Mouse (Mus musculus) ovary, postnatal 14 days (tissue): ENCODE data around the gene Atp5s.

Experiments
- DNase-seq: peaks from one replicate; pipeline ENCODE4 v3.0.0; 2022; ENCODE audit warnings: low spot score

The Atp5s gene

GRCm38 (mm10) chr12:69724711-69725460 is at the start of gene Atp5s, which contains the start of gene L2hgdh:
Gene Atp5s (plus strand): TSS chr12:69724950.
Gene L2hgdh (minus strand): TSS chr12:69724873.
- peak; percentile 92 for DNase-seq

- no peak for DNase-seq
Measured at GRCm38 (mm10) chr12:69676157-69676556, 48.6 kb upstream of the Atp5s start.

GRCm38 (mm10) chr12:69680635-69681565 is 43.9 kb upstream of the Atp5s start:
- peak; percentile 13 for DNase-seq

- DNase-seq: peak; percentile 44
Measured at GRCm38 (mm10) chr12:69681566-69682061, 43.1 kb upstream of the Atp5s start, which contains the start of gene Sos2. Gene Sos2 (minus strand): TSS chr12:69681852.

- peak; percentile 79 for DNase-seq
Measured at GRCm38 (mm10) chr12:69682065-69682787, 42.5 kb upstream of the Atp5s start.

- no peak for DNase-seq
Measured at GRCm38 (mm10) chr12:69682788-69683419, 41.8 kb upstream of the Atp5s start.

- DNase-seq: peak; percentile 71
Measured at GRCm38 (mm10) chr12:69683537-69683936, 41.2 kb upstream of the Atp5s start.

GRCm38 (mm10) chr12:69688368-69688767 is 36.4 kb upstream of the Atp5s start:
- peak; percentile 21 for DNase-seq

GRCm38 (mm10) chr12:69689094-69689493 is 35.7 kb upstream of the Atp5s start:
- DNase-seq: no peak

GRCm38 (mm10) chr12:69690714-69691113 is 34.0 kb upstream of the Atp5s start:
- no peak for DNase-seq

- DNase-seq: no peak
Measured at GRCm38 (mm10) chr12:69693471-69693870, 31.3 kb upstream of the Atp5s start.

- peak; percentile 25 for DNase-seq
Measured at GRCm38 (mm10) chr12:69696746-69697145, 28.0 kb upstream of the Atp5s start.

- DNase-seq: no peak
Measured at GRCm38 (mm10) chr12:69698352-69698751, 26.4 kb upstream of the Atp5s start.

- no peak for DNase-seq
Measured at GRCm38 (mm10) chr12:69704799-69705458, 19.8 kb upstream of the Atp5s start.

GRCm38 (mm10) chr12:69713628-69714027 is 11.1 kb upstream of the Atp5s start:
- DNase-seq: no peak

GRCm38 (mm10) chr12:69722857-69723256 is 1.9 kb upstream of the Atp5s start:
- DNase-seq: no peak

- no peak for DNase-seq
Measured at GRCm38 (mm10) chr12:69723376-69723775, 1.4 kb upstream of the Atp5s start.

GRCm38 (mm10) chr12:69724018-69724710 is 586 bp upstream of the Atp5s start:
- DNase-seq: no peak

- DNase-seq: no peak
Measured at GRCm38 (mm10) chr12:69729246-69729645, 4.5 kb downstream of the Atp5s start.

- no peak for DNase-seq
Measured at GRCm38 (mm10) chr12:69730306-69730705, 5.6 kb downstream of the Atp5s start.
